Mouse (Mus musculus): Measurements from ENCODE around the gene Serinc5.

Gene Serinc5

GRCm38 (mm10) chr13:92613094-92613493, 2.2 kb downstream of the Serinc5 start:
- peak; percentile 69 for DNase-seq (ENCODE audit: low read depth, low spot score)

- no peak for DNase-seq (ENCODE audit: low read depth, low spot score)
Observed at GRCm38 (mm10) chr13:92615201-92615600, 4.3 kb downstream of the Serinc5 start.

- no peak for DNase-seq (ENCODE audit: low read depth, low spot score)
Observed at GRCm38 (mm10) chr13:92616459-92616858, 5.6 kb downstream of the Serinc5 start.

- DNase-seq (ENCODE audit: low read depth, low spot score), result no peak
Observed at GRCm38 (mm10) chr13:92626196-92626595, 15.3 kb downstream of the Serinc5 start.

- DNase-seq (ENCODE audit: low read depth, low spot score), result no peak
Observed at GRCm38 (mm10) chr13:92626725-92627124, 15.8 kb downstream of the Serinc5 start.

- DNase-seq (ENCODE audit: low read depth, low spot score), result no peak
Observed at GRCm38 (mm10) chr13:92629509-92629908, 18.6 kb downstream of the Serinc5 start.

- DNase-seq (ENCODE audit: low read depth, low spot score), result no peak
Observed at GRCm38 (mm10) chr13:92631450-92631849, 20.6 kb downstream of the Serinc5 start.

- no peak for DNase-seq (ENCODE audit: low read depth, low spot score)
Observed at GRCm38 (mm10) chr13:92632550-92632949, 21.7 kb downstream of the Serinc5 start.

GRCm38 (mm10) chr13:92635040-92635439, 24.1 kb downstream of the Serinc5 start:
- DNase-seq (ENCODE audit: low read depth, low spot score), result no peak

- no peak for DNase-seq (ENCODE audit: low read depth, low spot score)
Observed at GRCm38 (mm10) chr13:92636226-92636909, 25.5 kb downstream of the Serinc5 start.

- DNase-seq (ENCODE audit: low read depth, low spot score), result peak; percentile 92
Observed at GRCm38 (mm10) chr13:92636910-92637275, 26.0 kb downstream of the Serinc5 start.

- no peak for DNase-seq (ENCODE audit: low read depth, low spot score)
Observed at GRCm38 (mm10) chr13:92639093-92640014, 28.5 kb downstream of the Serinc5 start.

GRCm38 (mm10) chr13:92644199-92644598, 33.3 kb downstream of the Serinc5 start:
- no peak for DNase-seq (ENCODE audit: low read depth, low spot score)

GRCm38 (mm10) chr13:92644753-92645152, 33.9 kb downstream of the Serinc5 start:
- no peak for DNase-seq (ENCODE audit: low read depth, low spot score)

- peak; percentile 17 for DNase-seq (ENCODE audit: low read depth, low spot score)
Observed at GRCm38 (mm10) chr13:92647695-92648094, 36.8 kb downstream of the Serinc5 start.

- DNase-seq (ENCODE audit: low read depth, low spot score), result no peak
Observed at GRCm38 (mm10) chr13:92649111-92649510, 38.2 kb downstream of the Serinc5 start.

GRCm38 (mm10) chr13:92650956-92651355, 40.1 kb downstream of the Serinc5 start:
- DNase-seq (ENCODE audit: low read depth, low spot score), result no peak

GRCm38 (mm10) chr13:92652498-92652897, 41.6 kb downstream of the Serinc5 start:
- DNase-seq (ENCODE audit: low read depth, low spot score), result no peak

- DNase-seq (ENCODE audit: low read depth, low spot score), result no peak
Observed at GRCm38 (mm10) chr13:92653283-92653682, 42.4 kb downstream of the Serinc5 start.

- DNase-seq (ENCODE audit: low read depth, low spot score), result no peak
Observed at GRCm38 (mm10) chr13:92656815-92657513, 46.1 kb downstream of the Serinc5 start.

- DNase-seq (ENCODE audit: low read depth, low spot score), result no peak
Observed at GRCm38 (mm10) chr13:92659611-92660010, 48.7 kb downstream of the Serinc5 start.
